Mouse (Mus musculus): ENCODE results near the gene Tmub2.

DNA sequence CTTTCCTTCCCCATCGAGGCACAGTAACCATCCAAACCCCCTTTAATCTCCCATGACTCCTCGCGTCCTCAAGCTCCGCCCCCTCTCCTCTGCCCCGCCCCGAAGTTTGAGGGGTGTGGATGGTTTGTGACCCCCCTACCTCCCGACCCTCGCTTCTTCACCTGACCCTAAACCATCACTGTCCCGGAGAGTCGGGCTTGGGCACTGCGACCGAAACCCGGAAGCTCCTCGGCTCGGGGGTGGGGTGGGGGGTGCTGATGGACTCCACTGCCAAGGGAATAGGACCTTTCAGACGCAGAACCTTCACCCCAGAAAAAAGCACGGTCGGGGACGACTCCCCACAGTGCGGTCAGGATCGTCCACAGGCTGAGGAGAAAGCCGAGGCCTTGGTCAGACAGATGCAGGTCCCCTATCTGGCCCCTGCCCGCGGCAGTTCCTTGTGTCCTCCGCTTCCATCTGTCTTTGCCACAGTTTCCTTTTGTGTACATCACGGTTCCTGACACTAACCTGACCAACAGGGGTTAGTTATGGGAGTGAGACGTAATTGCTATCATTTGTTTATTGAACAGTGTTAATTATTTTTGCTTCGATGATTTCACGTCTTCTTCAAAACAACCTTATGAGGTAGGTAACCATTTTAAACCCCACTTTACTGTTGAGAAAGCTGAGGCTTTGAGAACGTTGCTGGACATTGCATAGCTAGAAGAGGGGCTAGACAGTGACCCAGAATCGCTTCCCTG lies 534 bp downstream of the Tmub2 start:
- no peak for TF ChIP-seq CTCF (IDR thresholded peaks at IDR 0.05; ENCODE audit: low read depth, low read length)
- no peak for TF ChIP-seq POLR2A (IDR thresholded peaks at IDR 0.05; ENCODE audit: extremely low read depth, insufficient read depth, low read length)
